Mouse (Mus musculus): ENCODE data around the gene Arhgap45. TPM values are rescaled to one million over a fixed set of nuclear protein-coding genes. Genes with fewer than 3 reads are reported as not detected.

Arhgap45 gene
- polyA plus RNA-seq, 1 experiment from 2014 or later: 2.0 TPM

GRCm38 (mm10) chr10:79994397-79995115, 21.9 kb upstream of the Arhgap45 start:
- peak; percentile 76 for DNase-seq (ENCODE audit: low spot score)
- no peak overlapping the region for H3K27ac ChIP-seq (replicated peaks)
- 75% methylated on average over 16 of the region's 16 CpGs for WGBS

GRCm38 (mm10) chr10:79995636-79996035, 20.8 kb upstream of the Arhgap45 start:
- no peak overlapping the region for H3K9ac ChIP-seq (ENCODE audit: low read length)
- ATAC-seq (ENCODE audit: low FRiP score, low TSS enrichment) (no peak), DNase-seq (ENCODE audit: low spot score) (no peak)
- H3K27ac ChIP-seq (replicated peaks): no peak overlapping the region
- H3K36me3 ChIP-seq (ENCODE audit: control insufficient read depth, insufficient read depth, low read length): peaks cover 17% of the 10 kb centered on the region
- H3K27me3 ChIP-seq (ENCODE audit: control insufficient read depth, insufficient read depth, low read length): no peaks in the 10 kb centered on the region
- H3K4me3 ChIP-seq (ENCODE audit: low read depth, low read length): no peak overlapping the region
- WGBS: 68% methylated on average over 1 of the region's 1 CpGs
- no peak for TF ChIP-seq EP300 (optimal IDR thresholded peaks at IDR 0.05)
- TF ChIP-seq CTCF (IDR thresholded peaks at IDR 0.05; ENCODE audit: low read depth): no peak
- H3K9me3 ChIP-seq (ENCODE audit: control insufficient read depth, low read length): no peaks in the 10 kb centered on the region
- no peaks in the 10 kb centered on the region for H3K4me1 ChIP-seq (replicated peaks; ENCODE audit: control insufficient read depth, insufficient read depth)
- no peak overlapping the region for H3K4me2 ChIP-seq (replicated peaks; ENCODE audit: low read depth)

More at GRCm38 (mm10) chr10:79994397-79995115, 21.9 kb upstream of the Arhgap45 start:
- Histone ChIP-seq H3K4me2 (replicated peaks; ENCODE audit: low read depth) (no peak overlapping the region), H3K4me3 (ENCODE audit: low read depth, low read length) (no peak overlapping the region), H3K27me3 (ENCODE audit: control insufficient read depth, insufficient read depth, low read length) (no peaks in the 10 kb centered on the region), H3K4me1 (replicated peaks; ENCODE audit: control insufficient read depth, insufficient read depth) (no peaks in the 10 kb centered on the region), H3K9me3 (ENCODE audit: control insufficient read depth, low read length) (no peaks in the 10 kb centered on the region), H3K36me3 (ENCODE audit: control insufficient read depth, insufficient read depth, low read length) (peaks cover 17% of the 10 kb centered on the region), H3K9ac (ENCODE audit: low read length) (0 out of 2 replicates have a peak overlapping the region, but pooled peaks have one; percentile 13)
- no peak for TF ChIP-seq CTCF (IDR thresholded peaks at IDR 0.05; ENCODE audit: low read depth)
- no peak for TF ChIP-seq EP300 (optimal IDR thresholded peaks at IDR 0.05)
- no peak for ATAC-seq (ENCODE audit: low FRiP score, low TSS enrichment)

- peak within 1 kb of the TSS; percentile 58 for H3K27ac ChIP-seq (replicated peaks)
- TF ChIP-seq CTCF (IDR thresholded peaks at IDR 0.05; ENCODE audit: low read depth) (peak; percentile 45), EP300 (optimal IDR thresholded peaks at IDR 0.05) (no peak)
- under 1% methylated on average over 34 of the region's 34 CpGs for WGBS
- peak within 1 kb of the TSS; percentile 52 for H3K4me3 ChIP-seq (ENCODE audit: low read depth, low read length)
- ATAC-seq (ENCODE audit: low FRiP score, low TSS enrichment) (peak; percentile 92), DNase-seq (ENCODE audit: low spot score) (peak; percentile 97)
- H3K9ac ChIP-seq (ENCODE audit: low read length): peak within 1 kb of the TSS; percentile 63
- H3K4me2 ChIP-seq (replicated peaks; ENCODE audit: low read depth): peak within 1 kb of the TSS; percentile 80
- H3K9me3 ChIP-seq (ENCODE audit: control insufficient read depth, low read length): no peaks in the 10 kb centered on the region
- H3K27me3 ChIP-seq (ENCODE audit: control insufficient read depth, insufficient read depth, low read length): no peaks in the 10 kb centered on the region
- peaks cover 17% of the 10 kb centered on the region for H3K36me3 ChIP-seq (ENCODE audit: control insufficient read depth, insufficient read depth, low read length)
- no peaks in the 10 kb centered on the region for H3K4me1 ChIP-seq (replicated peaks; ENCODE audit: control insufficient read depth, insufficient read depth)
Observed at GRCm38 (mm10) chr10:79996272-79997033, 20.0 kb upstream of the Arhgap45 start, which contains the start of gene Abca7. TSS of gene Abca7 (plus strand) at chr10:79996494.

- no peak for TF ChIP-seq CTCF (IDR thresholded peaks at IDR 0.05; ENCODE audit: low read depth)
- TF ChIP-seq EP300 (optimal IDR thresholded peaks at IDR 0.05): no peak
- peak; percentile 38; the same call in 1 of the 2 replicates for ATAC-seq (ENCODE audit: low FRiP score, low TSS enrichment)
Observed at GRCm38 (mm10) chr10:79997034-79997760, 19.3 kb upstream of the Arhgap45 start.

GRCm38 (mm10) chr10:79997819-79998218, 18.6 kb upstream of the Arhgap45 start:
- Histone ChIP-seq H3K27ac (replicated peaks) (peak overlapping the region; percentile 30; the same call in 1 of the 2 replicates), H3K4me2 (replicated peaks; ENCODE audit: low read depth) (peak overlapping the region; percentile 80), H3K9me3 (ENCODE audit: control insufficient read depth, low read length) (no peaks in the 10 kb centered on the region), H3K4me3 (ENCODE audit: low read depth, low read length) (peak overlapping the region; percentile 52), H3K36me3 (ENCODE audit: control insufficient read depth, insufficient read depth, low read length) (peaks cover 14% of the 10 kb centered on the region), H3K4me1 (replicated peaks; ENCODE audit: control insufficient read depth, insufficient read depth) (0 out of 2 replicates have a peak, but pooled peaks cover 2% of the 10 kb centered on the region), H3K9ac (ENCODE audit: low read length) (peak overlapping the region; percentile 35; the same call in 1 of the 2 replicates), H3K27me3 (ENCODE audit: control insufficient read depth, insufficient read depth, low read length) (no peaks in the 10 kb centered on the region)
- TF ChIP-seq CTCF (IDR thresholded peaks at IDR 0.05; ENCODE audit: low read depth) (no peak), EP300 (optimal IDR thresholded peaks at IDR 0.05) (no peak)
- DNase-seq (ENCODE audit: low spot score): peak; percentile 52
- ATAC-seq (ENCODE audit: low FRiP score, low TSS enrichment): peak; percentile 3; the same call in 1 of the 2 replicates
- WGBS: 20% methylated on average over 15 of the region's 15 CpGs

More at GRCm38 (mm10) chr10:79997034-79997760, 19.3 kb upstream of the Arhgap45 start:
- Histone ChIP-seq H3K27me3 (ENCODE audit: control insufficient read depth, insufficient read depth, low read length) (no peaks in the 10 kb centered on the region), H3K27ac (replicated peaks) (peak overlapping the region; percentile 58), H3K9ac (ENCODE audit: low read length) (peak overlapping the region; percentile 63), H3K36me3 (ENCODE audit: control insufficient read depth, insufficient read depth, low read length) (peaks cover 15% of the 10 kb centered on the region), H3K4me1 (replicated peaks; ENCODE audit: control insufficient read depth, insufficient read depth) (no peaks in the 10 kb centered on the region), H3K4me2 (replicated peaks; ENCODE audit: low read depth) (peak overlapping the region; percentile 80), H3K9me3 (ENCODE audit: control insufficient read depth, low read length) (no peaks in the 10 kb centered on the region), H3K4me3 (ENCODE audit: low read depth, low read length) (peak overlapping the region; percentile 52)
- DNase-seq (ENCODE audit: low spot score): peak; percentile 69
- 1% methylated on average over 35 of the region's 35 CpGs for WGBS

All from stomach, postnatal 0 days (tissue).